Comparison of ENCODE assay signal across 37 mouse cellular contexts in genomic region chr9:99637227-99637626, GRCm38 (mm10). TPM values are rescaled to one million over a fixed set of nuclear protein-coding genes. Genes with fewer than 3 reads are reported as not detected.
DNase-seq lines count a peak whose midpoint lies in the region; ATAC-seq and TF ChIP-seq lines count a peak whose summit lies in the region.
"Had no signal": no experiment of that assay in that cellular context is flagged by ENCODE, and none has a peak within 500 bp of the region (broad histone marks: within the 10 kb centered on the region; RNA-seq: fewer than 3 reads in every experiment).

No protein-coding gene starts in this region.

- peaks cover 26% of the 10 kb centered on the region for H3K36me3 ChIP-seq in forebrain, embryonic 15.5 days
- H3K36me3 ChIP-seq in forebrain, embryonic 10.5 days (replicated peaks), result peaks cover 97% of the 10 kb centered on the region
- H3K36me3 ChIP-seq in hindbrain, embryonic 16.5 days (ENCODE audit: control insufficient read depth, insufficient read depth, low read length), result peaks cover 2% of the 10 kb centered on the region; the same call in 1 of the 2 replicates
- no peaks in the 10 kb centered on the region; the same call in 1 of the 2 replicates for H3K36me3 ChIP-seq in hindbrain, postnatal 0 days (ENCODE audit: insufficient read depth, low read length)
- H3K36me3 ChIP-seq in megakaryocyte, embryonic 14.5 days (replicated peaks; ENCODE audit: low read length), result no peaks in the 10 kb centered on the region
- H3K36me3 ChIP-seq in midbrain, embryonic 16.5 days (ENCODE audit: control insufficient read depth, insufficient read depth, low read length), result 0 out of 2 replicates have a peak, but pooled peaks cover 4% of the 10 kb centered on the region

- TF ChIP-seq CTCF in hindbrain, postnatal 0 days (IDR thresholded peaks at IDR 0.05; ENCODE audit: low read depth), result no peak

- H3K4me3 ChIP-seq in forebrain, embryonic 15.5 days, result no peak overlapping the region
- H3K4me3 ChIP-seq in forebrain, embryonic 10.5 days, result no peak overlapping the region
- no peak overlapping the region for H3K4me3 ChIP-seq in hindbrain, embryonic 16.5 days (ENCODE audit: low read length)
- H3K4me3 ChIP-seq in hindbrain, postnatal 0 days (ENCODE audit: low read length), result no peak overlapping the region
- H3K4me3 ChIP-seq in megakaryocyte, embryonic 14.5 days (replicated peaks), result peak overlapping the region; percentile 44
- H3K4me3 ChIP-seq in midbrain, embryonic 16.5 days (ENCODE audit: low read depth, low read length), result no peak overlapping the region
- H3K4me3 ChIP-seq: embryonic facial prominence, embryonic 10.5 days; embryonic facial prominence, embryonic 15.5 days; heart, embryonic 10.5 days; heart, embryonic 15.5 days; hindbrain, embryonic 15.5 days; intestine, embryonic 15.5 days had no signal

- no peak overlapping the region for H3K27ac ChIP-seq in forebrain, embryonic 15.5 days (replicated peaks)
- no peak overlapping the region for H3K27ac ChIP-seq in forebrain, embryonic 10.5 days
- H3K27ac ChIP-seq in hindbrain, embryonic 16.5 days (ENCODE audit: low read depth, low read length), result no peak overlapping the region
- H3K27ac ChIP-seq in hindbrain, postnatal 0 days, result no peak overlapping the region
- H3K27ac ChIP-seq in midbrain, embryonic 16.5 days (ENCODE audit: low read length), result no peak overlapping the region
- H3K27ac ChIP-seq: embryonic facial prominence, embryonic 10.5 days; embryonic facial prominence, embryonic 15.5 days; heart, embryonic 10.5 days; heart, embryonic 15.5 days; hindbrain, embryonic 15.5 days; intestine, embryonic 15.5 days had no signal

- H3K27me3 ChIP-seq in forebrain, embryonic 15.5 days, result no peaks in the 10 kb centered on the region
- H3K27me3 ChIP-seq in forebrain, embryonic 10.5 days (ENCODE audit: poor library complexity, severe bottlenecking), result no peaks in the 10 kb centered on the region
- no peaks in the 10 kb centered on the region for H3K27me3 ChIP-seq in hindbrain, embryonic 16.5 days (replicated peaks; ENCODE audit: control insufficient read depth, insufficient read depth, low read length)
- H3K27me3 ChIP-seq in hindbrain, postnatal 0 days (ENCODE audit: insufficient read depth, low read length), result no peaks in the 10 kb centered on the region
- peaks cover 6% of the 10 kb centered on the region for H3K27me3 ChIP-seq in megakaryocyte, embryonic 14.5 days (replicated peaks)
- no peaks in the 10 kb centered on the region for H3K27me3 ChIP-seq in midbrain, embryonic 16.5 days (ENCODE audit: control insufficient read depth, insufficient read depth, low read depth, low read length)
- H3K27me3 ChIP-seq: embryonic facial prominence, embryonic 15.5 days; heart, embryonic 15.5 days; hindbrain, embryonic 15.5 days; intestine, embryonic 15.5 days; Patski had no signal

- WGBS in forebrain, embryonic 15.5 days, result 97% methylated on average over 17 of the region's 17 CpGs
- 96% methylated on average over 17 of the region's 17 CpGs for WGBS in forebrain, embryonic 10.5 days
- 98% methylated on average over 17 of the region's 17 CpGs for WGBS in hindbrain, embryonic 16.5 days
- 96% methylated on average over 17 of the region's 17 CpGs for WGBS in hindbrain, postnatal 0 days
- WGBS in midbrain, embryonic 16.5 days, result 96% methylated on average over 17 of the region's 17 CpGs

- no peak overlapping the region for H3K9ac ChIP-seq in forebrain, embryonic 15.5 days (replicated peaks)
- H3K9ac ChIP-seq in hindbrain, embryonic 16.5 days (ENCODE audit: low read depth, low read length), result no peak overlapping the region
- no peak overlapping the region for H3K9ac ChIP-seq in hindbrain, postnatal 0 days (replicated peaks; ENCODE audit: low read length)
- H3K9ac ChIP-seq in midbrain, embryonic 16.5 days (ENCODE audit: low read depth, low read length), result no peak overlapping the region
- H3K9ac ChIP-seq: embryonic facial prominence, embryonic 15.5 days; heart, embryonic 15.5 days; hindbrain, embryonic 15.5 days; intestine, embryonic 15.5 days had no signal

- peak; percentile 53; the same call in 1 of the 2 replicates for ATAC-seq in forebrain, embryonic 15.5 days (replicated peaks)
- peak; percentile 31; the same call in 1 of the 2 replicates for ATAC-seq in hindbrain, embryonic 16.5 days
- no peak; the same call in 1 of the 2 replicates for ATAC-seq in hindbrain, postnatal 0 days
- ATAC-seq in megakaryocyte, adult 5-6 weeks (ENCODE audit: poor library complexity, severe bottlenecking), result no peak
- ATAC-seq in midbrain, embryonic 16.5 days, result peak; percentile 34; the same call in 1 of the 2 replicates
- ATAC-seq: intestine, embryonic 15.5 days; lung, postnatal 0 days; Patski had no signal

- H3K4me2 ChIP-seq in forebrain, embryonic 15.5 days (replicated peaks), result no peak overlapping the region
- no peak overlapping the region for H3K4me2 ChIP-seq in hindbrain, embryonic 16.5 days (ENCODE audit: low read length)
- H3K4me2 ChIP-seq in hindbrain, postnatal 0 days (ENCODE audit: low read depth, low read length), result no peak overlapping the region
- H3K4me2 ChIP-seq in midbrain, embryonic 16.5 days (ENCODE audit: low read length), result no peak overlapping the region
- H3K4me2 ChIP-seq: embryonic facial prominence, embryonic 15.5 days; heart, embryonic 15.5 days; hindbrain, embryonic 15.5 days; intestine, embryonic 15.5 days had no signal

- H3K4me1 ChIP-seq in forebrain, embryonic 15.5 days, result peaks cover 3% of the 10 kb centered on the region
- H3K4me1 ChIP-seq in forebrain, embryonic 10.5 days, result peaks cover 9% of the 10 kb centered on the region
- peaks cover under 1% of the 10 kb centered on the region for H3K4me1 ChIP-seq in hindbrain, embryonic 16.5 days (ENCODE audit: control insufficient read depth, insufficient read depth, low read depth, low read length)
- 0 out of 2 replicates have a peak, but pooled peaks cover 3% of the 10 kb centered on the region for H3K4me1 ChIP-seq in hindbrain, postnatal 0 days (ENCODE audit: insufficient read depth, low read length)
- no peaks in the 10 kb centered on the region; the same call in 1 of the 2 replicates for H3K4me1 ChIP-seq in megakaryocyte, embryonic 14.5 days
- no peaks in the 10 kb centered on the region for H3K4me1 ChIP-seq in midbrain, embryonic 16.5 days (ENCODE audit: control insufficient read depth, insufficient read depth, low read length)

- H3K9me3 ChIP-seq in forebrain, embryonic 15.5 days, result no peaks in the 10 kb centered on the region
- H3K9me3 ChIP-seq in forebrain, embryonic 10.5 days, result no peaks in the 10 kb centered on the region
- H3K9me3 ChIP-seq in hindbrain, embryonic 16.5 days (ENCODE audit: control insufficient read depth, low read length), result no peaks in the 10 kb centered on the region
- no peaks in the 10 kb centered on the region for H3K9me3 ChIP-seq in hindbrain, postnatal 0 days (ENCODE audit: low read length)
- H3K9me3 ChIP-seq in megakaryocyte, embryonic 14.5 days, result no peaks in the 10 kb centered on the region
- H3K9me3 ChIP-seq in midbrain, embryonic 16.5 days (replicated peaks; ENCODE audit: control insufficient read depth, low read length, poor library complexity, severe bottlenecking), result no peaks in the 10 kb centered on the region
- H3K9me3 ChIP-seq: embryonic facial prominence, embryonic 10.5 days; embryonic facial prominence, embryonic 15.5 days; heart, embryonic 10.5 days; heart, embryonic 15.5 days; hindbrain, embryonic 15.5 days; intestine, embryonic 15.5 days had no signal

- no peak for DNase-seq in forebrain, embryonic 10.5 days (ENCODE audit: extremely low spot score, low spot score)
- DNase-seq in hindbrain, postnatal 0 days (ENCODE audit: low spot score), result no peak
- DNase-seq: adrenal gland, postnatal 10 days; cerebellum, adult 8-10 months; cerebellum, postnatal 25 days; gastrocnemius, postnatal 10 days; kidney, adult 9 months; kidney, postnatal 25 days; lung, adult 18-20 months; lung, postnatal 4 days; right cerebral cortex, adult 18-20 months; spleen, adult 18-20 months; thymus, adult 18-20 months; thymus, postnatal 25 days had no signal

RNA-seq across cellular contexts. Expression of gene Dzip1l, which starts 7.9 kb away (rescaled TPM):
- 13.3 TPM in 2 replicates for polyA plus RNA-seq in forebrain, embryonic 15.5 days (2015; fragmentation: Nextera tagmentation; extraction: Ambion mirVana)
- polyA plus RNA-seq in forebrain, embryonic 10.5 days (2016; fragmentation: Nextera tagmentation; extraction: Ambion mirVana), result 28.2 and 30.7 TPM in 2 replicates
- 10.0 and 10.2 TPM in 2 replicates for polyA plus RNA-seq in hindbrain, embryonic 16.5 days (2015; fragmentation: Nextera tagmentation; extraction: Ambion mirVana)
- total RNA-seq in hindbrain, postnatal 0 days (2014; rRNA removed), result 17.0 and 26.1 TPM in 2 replicates
- polyA plus RNA-seq in hindbrain, postnatal 0 days (2015; fragmentation: Nextera tagmentation; extraction: Ambion mirVana), result 8.1 and 8.5 TPM in 2 replicates
- polyA plus RNA-seq in megakaryocyte, embryonic 14.5 days (2012; ENCODE audit: insufficient read depth, low replicate concordance), result 0.50 and 1.0 TPM in 2 replicates
- total RNA-seq in megakaryocyte, adult 5-6 weeks (2015), result not detected in 2 replicates
- total RNA-seq in megakaryocyte, adult 5-6 weeks (2017), result not detected in 2 replicates
- 7.7 and 8.8 TPM in 2 replicates for polyA plus RNA-seq in midbrain, embryonic 16.5 days (2015; fragmentation: Nextera tagmentation; extraction: Ambion mirVana)
- total RNA-seq: MEL; neutrophil, adult 5-6 weeks had no signal

RNA-seq across cellular contexts. Expression of gene A4gnt, which starts 24.9 kb away (rescaled TPM):
- polyA plus RNA-seq in forebrain, embryonic 15.5 days (2015; fragmentation: Nextera tagmentation; extraction: Ambion mirVana), result not detected in 2 replicates
- not detected in 2 replicates for polyA plus RNA-seq in forebrain, embryonic 10.5 days (2016; fragmentation: Nextera tagmentation; extraction: Ambion mirVana)
- not detected in 2 replicates for polyA plus RNA-seq in hindbrain, embryonic 16.5 days (2015; fragmentation: Nextera tagmentation; extraction: Ambion mirVana)
- not detected in 2 replicates for total RNA-seq in hindbrain, postnatal 0 days (2014; rRNA removed)
- not detected in 2 replicates for polyA plus RNA-seq in hindbrain, postnatal 0 days (2015; fragmentation: Nextera tagmentation; extraction: Ambion mirVana)
- not detected in 2 replicates for polyA plus RNA-seq in megakaryocyte, embryonic 14.5 days (2012; ENCODE audit: insufficient read depth, low replicate concordance)
- total RNA-seq in megakaryocyte, adult 5-6 weeks (2015), result not detected in 2 replicates
- not detected in 2 replicates for total RNA-seq in megakaryocyte, adult 5-6 weeks (2017)
- polyA plus RNA-seq in midbrain, embryonic 16.5 days (2015; fragmentation: Nextera tagmentation; extraction: Ambion mirVana), result not detected in 2 replicates
- total RNA-seq: adrenal gland, postnatal 10 days; gastrocnemius, postnatal 10 days; heart, postnatal 25 days; layer of hippocampus, adult 18-20 months; layer of hippocampus, postnatal 10 days; left cerebral cortex, postnatal 14 days; liver, adult 2 months; neutrophil, adult 5-6 weeks had no signal
- polyA plus RNA-seq: embryonic facial prominence, embryonic 10.5 days; embryonic facial prominence, embryonic 15.5 days; gonadal fat pad, adult 2 months; heart, embryonic 10.5 days; heart, embryonic 15.5 days; hindbrain, embryonic 15.5 days; limb, embryonic 11.5 days; liver, adult 2 months; lung, postnatal 0 days; neural tube, embryonic 11.5 days; Patski had no signal

Comparison
In these comparisons a context has a peak if more than half of its experiments do, and no peak if none do; other contexts are left out.
1. ATAC-seq: peak in forebrain, embryonic 15.5 days (single experiment), hindbrain, embryonic 16.5 days (single experiment) and midbrain, embryonic 16.5 days (single experiment); none in hindbrain, postnatal 0 days (single experiment) and megakaryocyte, adult 5-6 weeks (single experiment).